Mouse (Mus musculus): ENCODE results near the gene Lrrc4c. TPM values are rescaled to one million over a fixed set of nuclear protein-coding genes. Genes with fewer than 3 reads are reported as not detected.

Gene Lrrc4c
- polyA plus RNA-seq, 1 experiment from 2014 or later, result 24.2 TPM

DNA sequence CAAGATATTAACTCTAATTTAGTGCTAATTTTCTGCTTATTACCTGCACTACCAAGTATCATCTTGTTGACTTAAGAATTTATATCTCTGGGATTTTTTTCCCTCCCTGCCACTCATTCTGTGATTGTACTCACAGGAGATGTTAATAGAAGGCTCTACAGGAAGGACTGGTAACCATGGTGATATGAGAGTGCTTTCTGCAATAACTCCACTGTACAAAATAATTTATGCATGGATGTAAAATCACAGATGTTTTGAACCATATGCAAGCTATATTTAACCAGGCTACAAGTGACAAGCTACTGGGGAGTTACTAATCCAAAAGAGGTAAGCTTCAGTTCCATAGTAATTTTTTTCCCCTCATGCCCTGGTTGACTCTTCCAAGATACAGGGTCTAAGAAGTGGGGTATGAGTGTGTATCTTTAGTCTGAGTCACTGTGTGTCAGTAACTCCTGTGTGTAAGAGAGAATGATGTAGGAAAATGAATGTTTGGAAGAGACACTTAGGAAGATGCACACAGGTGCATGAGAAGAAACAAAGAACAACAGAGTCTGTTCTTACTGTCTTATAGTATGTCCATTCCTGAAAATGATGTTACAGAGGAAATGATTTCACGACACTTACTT, 83.3 kb downstream of the Lrrc4c start:
- H3K9ac ChIP-seq, result no peak overlapping the region
- no peaks in the 10 kb centered on the region for H3K9me3 ChIP-seq
- peak; percentile 65; the same call in 1 of the 2 replicates for ATAC-seq (ENCODE audit: low read depth)
- WGBS, result 97% methylated on average over 1 of the region's 1 CpGs
- no peak overlapping the region for H3K27ac ChIP-seq (replicated peaks)
- H3K27me3 ChIP-seq, result no peaks in the 10 kb centered on the region
- H3K4me1 ChIP-seq (replicated peaks), result no peaks in the 10 kb centered on the region
- H3K36me3 ChIP-seq, result no peaks in the 10 kb centered on the region
- no peak overlapping the region for H3K4me3 ChIP-seq
- H3K4me2 ChIP-seq, result no peak overlapping the region

DNA sequence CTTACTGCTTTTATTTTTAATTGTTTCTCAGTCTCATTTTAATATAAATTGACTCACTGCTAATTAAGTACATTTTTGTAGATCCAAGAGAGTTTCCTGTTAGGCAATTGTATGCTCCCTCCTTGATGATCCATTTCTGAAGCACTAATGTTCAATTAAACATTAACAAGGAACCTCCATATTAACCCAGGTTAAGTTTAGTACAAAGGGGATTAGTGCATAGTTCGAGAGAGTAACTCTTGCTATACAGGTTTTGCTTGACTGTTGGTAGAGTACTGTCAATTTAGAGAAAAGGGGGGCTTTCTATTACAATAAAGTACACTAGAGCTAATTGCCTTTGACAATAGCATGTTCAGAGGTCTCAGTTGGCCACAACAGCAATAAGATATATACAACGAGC, 84.5 kb downstream of the Lrrc4c start:
- no peak overlapping the region for H3K27ac ChIP-seq (replicated peaks)
- no peaks in the 10 kb centered on the region for H3K9me3 ChIP-seq
- H3K4me3 ChIP-seq, result no peak overlapping the region
- no peaks in the 10 kb centered on the region for H3K36me3 ChIP-seq
- no peaks in the 10 kb centered on the region for H3K4me1 ChIP-seq (replicated peaks)
- 74% methylated on average over 2 of the region's 2 CpGs for WGBS
- H3K4me2 ChIP-seq, result no peak overlapping the region
- no peaks in the 10 kb centered on the region for H3K27me3 ChIP-seq
- no peak for ATAC-seq (ENCODE audit: low read depth)
- H3K9ac ChIP-seq, result no peak overlapping the region

DNA sequence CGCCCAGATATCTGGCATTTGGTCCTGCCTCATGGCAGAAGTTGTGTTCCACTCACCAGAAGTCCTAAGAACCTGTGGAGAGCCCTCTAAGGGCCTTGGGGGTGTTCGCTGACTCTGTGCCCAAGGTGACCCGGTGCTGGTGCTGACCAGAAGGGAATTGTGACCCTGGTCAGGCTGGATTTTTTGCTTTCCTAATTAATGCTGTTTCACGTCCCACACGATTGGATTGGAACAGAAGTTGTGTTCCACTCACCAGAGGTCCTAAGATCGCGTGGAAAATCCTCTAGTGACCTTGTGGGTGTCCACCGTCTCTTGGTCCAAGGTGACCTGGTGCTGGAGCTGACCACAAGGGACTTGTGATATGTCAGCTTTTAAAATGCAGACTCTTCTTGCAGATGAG, 88.9 kb downstream of the Lrrc4c start:
- Histone ChIP-seq H3K9ac (no peak overlapping the region), H3K27ac (replicated peaks) (no peak overlapping the region), H3K27me3 (no peaks in the 10 kb centered on the region), H3K9me3 (no peaks in the 10 kb centered on the region), H3K4me3 (no peak overlapping the region), H3K4me1 (replicated peaks) (no peaks in the 10 kb centered on the region), H3K36me3 (no peaks in the 10 kb centered on the region), H3K4me2 (no peak overlapping the region)
- 87% methylated on average over 8 of the region's 8 CpGs for WGBS
- no peak for ATAC-seq (ENCODE audit: low read depth)

DNA sequence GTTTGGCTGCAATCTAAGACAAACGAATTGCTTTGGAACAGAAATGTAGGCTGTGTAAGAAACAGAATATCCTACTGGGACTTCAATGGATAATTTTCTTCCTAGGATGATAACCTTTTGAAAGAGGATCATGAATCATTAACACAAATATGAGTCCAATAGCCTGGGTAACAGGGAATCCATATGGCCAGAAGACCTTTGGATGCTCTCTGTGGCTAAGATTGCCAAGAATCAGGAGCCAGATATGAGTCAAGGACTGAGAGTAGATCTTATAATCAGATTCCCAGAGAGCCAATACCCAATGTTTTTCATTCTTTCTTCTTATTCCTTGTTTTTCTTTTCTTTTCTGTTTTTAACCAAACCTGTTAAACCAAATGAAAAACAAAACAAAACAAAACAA, 93.2 kb downstream of the Lrrc4c start:
- H3K4me1 ChIP-seq (replicated peaks), result no peaks in the 10 kb centered on the region
- no peaks in the 10 kb centered on the region for H3K9me3 ChIP-seq
- ATAC-seq (ENCODE audit: low read depth), result no peak
- no peak overlapping the region for H3K4me2 ChIP-seq
- H3K9ac ChIP-seq, result no peak overlapping the region
- no peaks in the 10 kb centered on the region for H3K36me3 ChIP-seq
- H3K4me3 ChIP-seq, result no peak overlapping the region
- WGBS, result 87% methylated on average over 1 of the region's 1 CpGs
- no peaks in the 10 kb centered on the region for H3K27me3 ChIP-seq
- no peak overlapping the region for H3K27ac ChIP-seq (replicated peaks)

DNA sequence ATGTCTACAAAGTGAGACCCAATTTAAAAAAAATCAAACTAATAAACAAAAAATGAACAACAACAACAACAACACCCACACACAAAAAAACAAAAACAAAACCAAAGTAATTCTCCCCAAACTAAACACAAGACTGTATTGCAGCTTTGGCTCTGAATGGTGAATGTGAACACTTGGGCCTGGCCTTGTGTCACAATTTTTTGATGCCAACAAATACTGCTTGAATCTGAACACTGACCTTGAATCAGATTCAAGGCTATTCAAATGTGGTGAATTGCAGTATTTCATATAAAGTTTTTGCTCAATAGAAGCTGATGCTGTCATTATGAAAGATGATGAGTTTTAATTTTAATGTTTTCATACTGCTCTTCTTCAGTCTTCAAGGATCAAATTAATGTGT, 143.6 kb downstream of the Lrrc4c start:
- H3K27me3 ChIP-seq, result no peaks in the 10 kb centered on the region
- H3K4me3 ChIP-seq, result no peak overlapping the region
- H3K36me3 ChIP-seq, result no peaks in the 10 kb centered on the region
- H3K4me1 ChIP-seq (replicated peaks), result no peaks in the 10 kb centered on the region
- H3K4me2 ChIP-seq, result no peak overlapping the region
- H3K9ac ChIP-seq, result no peak overlapping the region
- no peak overlapping the region for H3K27ac ChIP-seq (replicated peaks)
- no peak for ATAC-seq (ENCODE audit: low read depth)
- H3K9me3 ChIP-seq, result no peaks in the 10 kb centered on the region

DNA sequence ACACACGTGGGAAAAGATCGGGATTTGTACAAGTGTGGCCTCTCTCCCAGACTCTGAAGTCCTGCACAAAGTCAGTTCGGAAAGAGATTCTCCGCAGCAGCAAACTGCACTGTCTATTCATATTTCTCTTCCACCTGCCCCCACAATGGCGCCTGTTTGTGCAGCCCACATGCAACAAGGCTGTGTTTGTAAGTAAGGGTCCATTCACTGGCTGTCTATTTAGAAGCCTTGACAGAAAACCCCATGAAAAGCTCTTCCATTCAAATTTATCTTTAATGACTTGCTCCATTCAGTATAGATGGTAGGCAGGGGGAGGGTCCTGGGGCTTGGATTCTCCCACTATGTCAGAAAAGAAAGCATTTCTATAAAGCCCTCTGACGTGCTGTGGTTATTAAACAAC, 157.7 kb downstream of the Lrrc4c start:
- Histone ChIP-seq H3K4me3 (no peak overlapping the region), H3K4me1 (replicated peaks) (no peaks in the 10 kb centered on the region), H3K9me3 (no peaks in the 10 kb centered on the region), H3K27me3 (no peaks in the 10 kb centered on the region), H3K4me2 (0 out of 2 replicates have a peak overlapping the region, but pooled peaks have one; percentile 16), H3K36me3 (no peaks in the 10 kb centered on the region), H3K27ac (replicated peaks) (0 out of 2 replicates have a peak overlapping the region, but pooled peaks have one; percentile 18), H3K9ac (no peak overlapping the region)
- 29% methylated on average over 6 of the region's 6 CpGs for WGBS
- ATAC-seq (ENCODE audit: low read depth), result peak; percentile 36; the same call in 1 of the 2 replicates

DNA sequence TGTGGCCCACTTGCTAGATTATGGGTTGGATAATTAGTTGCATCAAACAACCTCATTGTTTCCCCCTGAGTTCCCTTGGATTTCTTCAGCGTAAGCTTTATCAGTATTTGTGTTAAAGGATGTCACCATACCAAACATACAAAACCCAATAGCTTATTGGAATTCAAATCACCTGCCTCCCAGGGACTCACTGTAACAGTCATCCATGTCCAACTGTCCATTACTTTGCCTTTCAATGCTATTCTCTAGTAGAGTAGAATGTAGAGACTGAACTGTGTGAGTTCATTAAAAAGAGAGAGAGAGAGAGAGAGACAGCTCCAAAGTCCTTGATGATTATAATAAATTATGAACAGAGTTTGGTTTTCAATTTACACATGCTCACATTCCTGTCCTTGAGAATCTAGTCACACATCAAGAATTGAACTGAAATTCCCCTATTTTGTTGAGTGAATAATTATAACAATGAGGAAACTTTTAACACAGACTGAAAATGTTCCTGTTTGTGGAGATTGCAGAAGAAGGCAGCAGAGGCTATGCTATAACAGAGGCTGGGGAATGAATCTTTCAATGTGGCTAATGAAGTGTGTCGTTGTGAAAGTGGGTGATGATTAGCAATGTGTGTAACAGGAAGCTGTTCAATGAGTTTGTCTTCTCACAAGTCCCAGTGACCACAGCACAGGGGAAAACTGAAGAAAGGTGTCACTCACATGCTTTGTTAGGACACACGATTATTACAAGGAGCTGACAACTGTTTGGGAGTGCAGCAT, 181.3 kb downstream of the Lrrc4c start:
- no peak overlapping the region for H3K9ac ChIP-seq
- no peak overlapping the region for H3K4me3 ChIP-seq
- no peaks in the 10 kb centered on the region for H3K27me3 ChIP-seq
- H3K27ac ChIP-seq (replicated peaks), result no peak overlapping the region
- H3K4me1 ChIP-seq (replicated peaks), result peaks cover 9% of the 10 kb centered on the region; the same call in 1 of the 2 replicates
- H3K4me2 ChIP-seq, result no peak overlapping the region
- H3K9me3 ChIP-seq, result no peaks in the 10 kb centered on the region
- ATAC-seq (ENCODE audit: low read depth), result no peak
- 58% methylated on average over 3 of the region's 3 CpGs for WGBS
- H3K36me3 ChIP-seq, result no peaks in the 10 kb centered on the region

DNA sequence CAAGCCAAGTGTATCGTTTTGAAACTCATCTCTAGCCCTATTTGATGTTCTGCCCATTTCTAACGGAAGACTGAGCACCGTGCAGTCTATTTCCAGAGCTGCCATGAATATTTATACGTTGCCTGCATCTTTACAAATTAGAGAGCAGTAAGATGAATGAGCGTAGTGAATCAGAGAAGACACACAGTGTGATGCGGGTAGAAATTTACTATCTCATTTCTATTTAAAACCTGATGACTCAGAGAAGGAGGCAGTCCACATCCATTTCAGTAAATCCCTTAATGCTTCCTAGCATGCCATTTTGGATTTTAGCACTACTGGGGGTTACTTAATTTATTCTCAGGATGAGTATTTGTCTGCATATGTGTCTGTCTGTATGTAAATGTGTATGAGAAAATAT, 186.2 kb downstream of the Lrrc4c start:
- 30% methylated on average over 6 of the region's 6 CpGs for WGBS
- Histone ChIP-seq H3K36me3 (no peaks in the 10 kb centered on the region), H3K9me3 (no peaks in the 10 kb centered on the region), H3K4me2 (peak overlapping the region; percentile 14; the same call in 1 of the 2 replicates), H3K4me3 (no peak overlapping the region), H3K27me3 (no peaks in the 10 kb centered on the region), H3K27ac (replicated peaks) (peak overlapping the region; percentile 33; the same call in 1 of the 2 replicates), H3K4me1 (replicated peaks) (peaks cover 9% of the 10 kb centered on the region; the same call in 1 of the 2 replicates), H3K9ac (no peak overlapping the region)
- peak; percentile 78 for ATAC-seq (ENCODE audit: low read depth)

DNA sequence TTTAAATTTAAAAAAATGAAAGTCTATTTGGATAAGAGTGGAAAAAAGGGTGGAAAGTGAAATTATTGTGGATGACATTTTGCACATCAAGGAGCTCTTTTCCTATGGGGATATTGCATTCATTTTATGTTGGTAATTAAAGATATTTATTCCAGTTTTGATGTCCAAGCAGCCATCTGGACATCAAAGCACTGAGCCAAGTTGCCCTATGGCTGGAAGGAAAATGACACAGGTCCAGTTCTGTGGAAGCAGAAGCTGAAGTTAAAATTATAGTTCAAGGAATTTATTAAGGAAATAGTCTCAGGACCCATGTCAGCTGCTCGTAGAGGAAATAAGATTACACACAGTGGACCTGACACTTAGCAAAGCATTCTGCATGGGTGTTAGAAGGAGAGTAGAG, 187.7 kb downstream of the Lrrc4c start:
- no peaks in the 10 kb centered on the region for H3K9me3 ChIP-seq
- no peak overlapping the region for H3K27ac ChIP-seq (replicated peaks)
- H3K9ac ChIP-seq, result no peak overlapping the region
- no peaks in the 10 kb centered on the region for H3K36me3 ChIP-seq
- H3K4me1 ChIP-seq (replicated peaks), result peaks cover 9% of the 10 kb centered on the region; the same call in 1 of the 2 replicates
- no peaks in the 10 kb centered on the region for H3K27me3 ChIP-seq
- no peak overlapping the region for H3K4me3 ChIP-seq
- no peak overlapping the region for H3K4me2 ChIP-seq
- no peak for ATAC-seq (ENCODE audit: low read depth)
- WGBS, result 66% methylated on average over 1 of the region's 1 CpGs

DNA sequence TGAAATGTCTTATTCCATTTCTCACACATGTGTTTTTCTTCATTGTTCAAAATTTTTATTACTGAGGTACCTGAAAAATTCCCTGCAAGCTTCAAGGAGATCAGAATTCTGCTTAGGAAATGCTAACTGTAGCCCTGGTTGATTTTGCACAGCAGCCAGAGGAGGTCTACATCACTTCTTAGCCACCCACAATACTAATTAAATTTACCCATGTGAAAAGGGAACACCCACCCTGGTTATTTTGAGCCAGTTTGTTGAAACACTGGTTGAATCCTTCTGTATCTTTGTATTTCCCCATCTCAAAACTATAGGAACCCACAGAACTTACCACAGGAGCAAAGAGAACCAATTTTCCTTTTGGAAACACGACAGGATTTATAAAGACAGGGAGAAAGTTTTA, 191.0 kb downstream of the Lrrc4c start:
- no peak overlapping the region for H3K4me2 ChIP-seq
- no peaks in the 10 kb centered on the region for H3K9me3 ChIP-seq
- WGBS, result 64% methylated on average over 1 of the region's 1 CpGs
- no peak overlapping the region for H3K4me3 ChIP-seq
- ATAC-seq (ENCODE audit: low read depth), result no peak
- H3K36me3 ChIP-seq, result no peaks in the 10 kb centered on the region
- H3K4me1 ChIP-seq (replicated peaks), result peaks cover 3% of the 10 kb centered on the region; the same call in 1 of the 2 replicates
- no peak overlapping the region for H3K9ac ChIP-seq
- no peak overlapping the region for H3K27ac ChIP-seq (replicated peaks)
- H3K27me3 ChIP-seq, result no peaks in the 10 kb centered on the region

DNA sequence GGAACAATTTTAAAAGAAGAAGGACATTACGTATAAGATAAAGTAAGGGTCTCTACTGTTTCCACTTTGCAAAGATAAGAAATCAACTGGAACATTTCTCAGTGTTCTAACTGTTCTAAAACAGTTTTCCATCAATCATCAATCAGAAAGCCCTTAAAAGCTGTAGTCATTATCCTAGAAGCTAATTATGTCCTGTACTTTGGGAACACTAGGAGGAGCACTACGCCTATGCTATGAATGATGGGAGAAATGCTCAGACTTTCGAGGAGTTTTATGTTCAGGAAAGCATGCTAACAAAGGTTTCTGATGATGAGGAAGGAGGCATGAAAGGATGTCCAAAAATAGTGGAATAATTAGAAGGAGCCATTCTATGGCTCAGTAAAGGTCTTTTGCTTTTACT, 219.5 kb downstream of the Lrrc4c start:
- no peaks in the 10 kb centered on the region for H3K9me3 ChIP-seq
- ATAC-seq (ENCODE audit: low read depth), result no peak
- 78% methylated on average over 3 of the region's 3 CpGs for WGBS
- no peak overlapping the region for H3K9ac ChIP-seq
- no peak overlapping the region for H3K4me2 ChIP-seq
- no peak overlapping the region for H3K27ac ChIP-seq (replicated peaks)
- H3K27me3 ChIP-seq, result no peaks in the 10 kb centered on the region
- H3K36me3 ChIP-seq, result no peaks in the 10 kb centered on the region
- H3K4me3 ChIP-seq, result no peak overlapping the region
- H3K4me1 ChIP-seq (replicated peaks), result no peaks in the 10 kb centered on the region

DNA sequence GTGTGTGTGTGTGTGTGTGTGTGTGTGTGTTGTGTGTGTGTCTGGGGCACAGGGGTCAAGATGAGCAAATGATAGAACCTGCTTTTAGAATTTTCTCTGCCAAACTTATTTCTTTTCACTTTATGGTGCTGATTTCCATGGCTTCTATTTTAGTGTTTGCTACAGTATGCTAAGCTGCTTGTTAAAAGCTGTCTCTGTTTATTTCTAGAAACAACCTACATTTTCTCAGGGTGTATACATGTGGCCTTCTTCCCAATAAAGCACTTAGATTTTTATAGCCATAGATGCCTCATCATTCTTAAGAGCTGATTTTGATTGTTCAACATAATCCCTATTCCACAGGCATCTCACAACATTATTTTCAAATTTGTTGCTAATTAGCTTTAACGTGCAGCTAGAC, 229.2 kb downstream of the Lrrc4c start:
- no peaks in the 10 kb centered on the region for H3K4me1 ChIP-seq (replicated peaks)
- H3K27me3 ChIP-seq, result no peaks in the 10 kb centered on the region
- no peak overlapping the region for H3K4me2 ChIP-seq
- H3K9ac ChIP-seq, result no peak overlapping the region
- no peak overlapping the region for H3K4me3 ChIP-seq
- no peak overlapping the region for H3K27ac ChIP-seq (replicated peaks)
- ATAC-seq (ENCODE audit: low read depth), result no peak
- 83% methylated on average over 1 of the region's 1 CpGs for WGBS
- no peaks in the 10 kb centered on the region for H3K9me3 ChIP-seq
- no peaks in the 10 kb centered on the region for H3K36me3 ChIP-seq
